Mouse (Mus musculus): ENCODE results near the gene Ifitm5.

- TF ChIP-seq CTCF (IDR thresholded peaks at IDR 0.05; ENCODE audit: low read depth) (no peak), EP300 (IDR thresholded peaks at IDR 0.05; ENCODE audit: low read depth) (no peak)
These were observed 35.9 kb downstream of the Ifitm5 start for GRCm38 (mm10) chr7:140914031-140914690.

Data from heart, postnatal 0 days (tissue).